Mouse (Mus musculus) brain, adult 2 months (tissue): ENCODE results near the gene P2rx1.

ENCODE experiments used
- DNase-seq: peaks from one replicate; pipeline ENCODE4 v3.0.0; 2011; ENCODE audit warnings: low read depth, low spot score

P2rx1 gene

GRCm38 (mm10) chr11:72987807-72988206, 11.1 kb upstream of the P2rx1 start:
- no peak for DNase-seq

GRCm38 (mm10) chr11:72989044-72989443, 9.9 kb upstream of the P2rx1 start:
- DNase-seq, result no peak

- no peak for DNase-seq
Measured at GRCm38 (mm10) chr11:72990688-72991087, 8.2 kb upstream of the P2rx1 start.

GRCm38 (mm10) chr11:72991961-72992360, 6.9 kb upstream of the P2rx1 start:
- DNase-seq, result no peak

- no peak for DNase-seq
Measured at GRCm38 (mm10) chr11:72996346-72996745, 2.6 kb upstream of the P2rx1 start.

GRCm38 (mm10) chr11:72996781-72997180, 2.1 kb upstream of the P2rx1 start:
- DNase-seq, result no peak

- no peak for DNase-seq
Measured at GRCm38 (mm10) chr11:72997529-72998326, 1.2 kb upstream of the P2rx1 start.

GRCm38 (mm10) chr11:73001029-73001428, 2.1 kb downstream of the P2rx1 start:
- peak; percentile 76 for DNase-seq

- peak; percentile 90 for DNase-seq
Measured at GRCm38 (mm10) chr11:73006377-73006776, 7.5 kb downstream of the P2rx1 start.

- DNase-seq, result no peak
Measured at GRCm38 (mm10) chr11:73007113-73007512, 8.2 kb downstream of the P2rx1 start.

- DNase-seq, result peak; percentile 67
Measured at GRCm38 (mm10) chr11:73007698-73008481, 9.0 kb downstream of the P2rx1 start.

GRCm38 (mm10) chr11:73008826-73009225, 9.9 kb downstream of the P2rx1 start:
- DNase-seq, result no peak

GRCm38 (mm10) chr11:73009531-73010274, 10.8 kb downstream of the P2rx1 start:
- peak; percentile 78 for DNase-seq

GRCm38 (mm10) chr11:73013981-73014380, 15.1 kb downstream of the P2rx1 start:
- DNase-seq, result no peak

GRCm38 (mm10) chr11:73014831-73015344, 16.0 kb downstream of the P2rx1 start:
- peak; percentile 88 for DNase-seq

GRCm38 (mm10) chr11:73015391-73016102, 16.6 kb downstream of the P2rx1 start:
- peak; percentile 89 for DNase-seq

- DNase-seq, result no peak
Measured at GRCm38 (mm10) chr11:73016103-73016420, 17.2 kb downstream of the P2rx1 start.

GRCm38 (mm10) chr11:73018471-73019146, 19.7 kb downstream of the P2rx1 start, which contains the start of gene Camkk1:
Camkk1 (plus strand) TSS chr11:73019008.
- DNase-seq, result peak; percentile 98

- peak; percentile 90 for DNase-seq
Measured at GRCm38 (mm10) chr11:73019147-73019795, 20.4 kb downstream of the P2rx1 start.
